Mouse (Mus musculus): ENCODE results near the gene Abcf2.

Abcf2 gene

DNA sequence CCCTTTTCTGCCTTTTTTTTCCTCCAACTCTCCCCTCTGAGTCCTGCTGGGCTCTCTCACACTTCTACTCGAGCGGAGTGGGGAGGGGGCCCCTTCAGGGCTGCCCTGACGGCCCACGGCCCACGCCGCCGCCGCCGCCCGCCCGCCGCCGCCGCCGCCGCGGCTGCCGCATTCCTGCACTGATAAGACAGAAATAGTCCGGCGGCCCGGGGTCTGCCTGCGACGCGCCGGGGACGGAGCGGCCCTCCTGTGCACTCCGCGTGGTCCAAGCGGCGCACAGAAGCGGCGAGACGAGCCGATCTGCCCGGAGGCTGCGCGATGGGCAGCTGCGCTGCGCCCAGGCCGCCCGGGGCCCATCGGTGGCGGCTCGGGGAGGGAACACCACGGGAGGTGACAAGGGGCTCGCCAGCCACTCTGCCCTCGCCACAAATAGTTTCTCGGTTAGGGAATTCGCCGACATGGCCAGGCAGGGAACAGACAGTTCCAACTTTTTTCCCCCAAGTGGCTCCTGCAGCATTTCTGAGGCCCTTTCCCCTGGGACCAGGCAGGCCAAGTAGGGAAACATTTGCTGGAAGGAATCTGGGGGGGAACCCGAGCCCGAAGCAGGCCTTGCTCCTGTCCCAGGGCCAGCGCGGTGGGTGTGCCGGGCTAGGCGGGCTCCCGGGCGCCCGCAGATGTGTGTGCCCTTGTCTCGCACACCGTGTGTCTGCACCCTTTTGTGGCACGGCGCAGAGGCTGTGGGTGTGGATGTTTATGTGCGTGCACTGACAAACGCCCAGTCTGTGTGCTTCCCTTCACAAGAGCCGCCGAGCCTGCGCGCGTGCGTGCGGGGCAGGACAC lies 24.9 kb upstream of the Abcf2 start:
- DNase-seq (ENCODE audit: low read depth, low spot score), result peak; percentile 77

DNA sequence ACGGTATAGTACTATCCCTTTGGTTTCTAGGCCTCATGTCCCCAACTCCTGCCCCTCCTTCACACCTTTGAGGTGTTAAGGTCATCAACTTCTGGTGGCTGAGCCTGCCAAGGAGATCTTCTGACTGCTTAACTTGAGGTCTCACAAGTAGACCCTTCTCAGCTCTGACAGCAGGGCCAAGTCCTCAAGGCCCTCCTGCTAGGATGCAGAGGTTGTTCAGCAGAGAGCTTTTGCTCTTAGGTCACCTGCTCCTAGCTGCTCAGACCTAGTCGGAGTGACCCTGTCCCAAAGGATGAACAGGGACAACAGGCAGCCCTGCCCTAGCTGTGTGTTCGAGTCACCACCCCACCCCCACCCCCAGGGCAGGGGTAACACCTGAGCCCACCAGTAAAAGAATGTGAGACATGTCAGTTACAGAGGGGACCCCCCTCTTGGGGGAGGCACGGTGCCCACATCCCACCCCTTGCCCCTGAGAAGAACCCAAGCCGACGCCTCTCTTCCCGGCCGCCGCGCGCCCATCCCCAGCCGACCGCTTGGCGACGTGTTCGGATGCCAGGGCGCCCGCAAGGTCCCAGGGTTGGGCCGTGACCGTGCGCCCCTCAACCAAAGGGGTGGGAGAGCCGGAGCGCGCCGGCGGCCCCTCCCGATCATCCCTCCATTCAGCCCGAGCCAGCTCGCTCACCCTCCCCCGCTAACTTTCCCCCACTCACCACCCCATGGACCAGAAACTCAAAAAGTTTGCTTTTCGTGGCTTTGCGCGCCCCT lies 24.0 kb upstream of the Abcf2 start:
- DNase-seq (ENCODE audit: low read depth, low spot score), result peak; percentile 24

DNA sequence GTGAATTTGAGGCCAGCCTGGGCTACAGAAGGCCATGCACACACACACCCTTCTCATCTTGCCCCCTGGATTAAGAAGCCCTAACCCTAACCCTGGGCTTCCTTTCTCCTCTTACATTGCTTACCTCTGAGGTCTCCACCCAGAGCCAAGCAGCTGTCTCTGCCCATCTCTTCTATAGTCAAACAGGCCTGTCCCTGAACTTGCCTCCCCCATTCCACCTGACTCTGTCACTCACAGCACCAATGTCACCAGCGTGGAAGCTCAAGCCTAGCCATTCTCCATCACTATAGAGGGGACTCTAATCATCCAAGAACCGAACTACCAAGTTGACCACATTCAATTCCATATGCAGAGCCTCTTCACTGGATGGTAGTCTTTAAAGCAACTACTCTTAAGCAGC lies 23.0 kb upstream of the Abcf2 start:
- DNase-seq (ENCODE audit: low read depth, low spot score), result no peak

DNA sequence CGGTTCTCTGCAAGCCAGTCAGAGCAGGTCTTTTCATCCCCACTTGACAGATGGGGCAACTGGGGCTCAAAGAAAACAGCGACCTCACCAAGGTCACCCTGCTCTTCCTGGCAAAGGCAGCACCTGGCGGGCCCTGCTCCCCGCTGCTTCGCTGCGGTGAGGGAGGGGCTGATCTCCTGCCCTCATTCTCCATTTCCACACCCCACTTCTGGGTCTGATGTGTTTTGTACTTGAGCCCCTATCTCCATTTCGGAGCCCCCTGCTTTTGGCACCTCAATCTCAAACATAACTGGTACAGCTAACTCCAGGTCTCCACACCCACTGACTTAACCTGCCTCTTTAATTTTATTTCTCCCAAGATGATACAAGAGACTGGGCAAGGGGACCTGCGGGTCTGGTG lies 21.9 kb upstream of the Abcf2 start:
- DNase-seq (ENCODE audit: low read depth, low spot score), result no peak

DNA sequence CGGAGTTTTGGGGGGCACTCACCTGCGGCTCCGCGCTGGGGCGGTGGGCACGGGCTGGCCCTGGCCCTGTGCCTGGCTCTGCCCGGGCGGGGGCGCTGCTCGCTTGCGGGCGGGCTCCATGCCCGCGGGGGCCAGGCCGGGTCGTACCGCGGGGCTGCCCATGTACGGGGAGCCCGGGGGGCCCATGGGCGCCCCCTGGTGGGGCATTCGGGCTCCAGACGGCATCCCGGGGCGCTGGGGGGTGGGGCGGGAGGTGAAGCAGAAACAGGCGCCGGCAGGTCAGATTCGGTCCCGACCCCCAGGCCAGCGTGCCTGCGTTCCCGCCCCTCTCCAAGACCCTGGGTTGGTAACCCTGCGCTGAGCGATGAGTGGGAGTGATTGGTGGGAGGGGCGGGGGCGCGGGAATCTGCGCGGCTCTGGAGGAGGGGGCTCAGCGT lies 21.3 kb upstream of the Abcf2 start:
- peak; percentile 39 for DNase-seq (ENCODE audit: low read depth, low spot score)

DNA sequence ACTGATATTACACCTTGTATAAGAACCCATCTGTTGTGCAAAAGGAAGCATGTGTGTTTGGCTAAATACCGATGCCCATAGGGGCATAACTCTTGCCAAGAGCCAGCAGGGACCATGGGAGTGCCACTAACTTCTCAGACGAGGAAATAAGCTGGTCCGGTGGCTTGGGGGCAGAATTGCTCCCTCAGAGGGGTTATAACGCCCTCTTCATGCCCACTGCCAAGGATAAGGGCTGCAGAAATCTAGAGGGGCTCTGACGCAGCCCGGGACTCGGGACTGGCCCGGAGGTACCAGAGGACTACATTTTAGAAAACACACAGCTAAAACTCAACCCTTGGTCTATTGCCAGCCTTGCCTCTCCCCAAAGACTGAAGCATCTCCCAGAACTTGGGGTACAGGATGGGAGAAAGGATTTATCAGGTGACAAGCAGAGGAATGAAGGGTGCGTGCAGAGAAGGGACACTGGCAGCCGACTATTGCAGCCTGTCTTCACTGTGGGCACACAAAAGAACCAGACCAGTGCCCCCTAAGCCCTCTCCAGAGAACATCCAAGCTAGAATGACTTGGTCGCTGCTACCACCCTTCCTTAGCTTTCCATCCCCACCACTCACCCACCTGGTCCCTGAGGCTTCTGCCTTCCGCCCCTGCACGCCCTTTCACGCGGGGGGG lies 20.8 kb upstream of the Abcf2 start:
- no peak for DNase-seq (ENCODE audit: low read depth, low spot score)

DNA sequence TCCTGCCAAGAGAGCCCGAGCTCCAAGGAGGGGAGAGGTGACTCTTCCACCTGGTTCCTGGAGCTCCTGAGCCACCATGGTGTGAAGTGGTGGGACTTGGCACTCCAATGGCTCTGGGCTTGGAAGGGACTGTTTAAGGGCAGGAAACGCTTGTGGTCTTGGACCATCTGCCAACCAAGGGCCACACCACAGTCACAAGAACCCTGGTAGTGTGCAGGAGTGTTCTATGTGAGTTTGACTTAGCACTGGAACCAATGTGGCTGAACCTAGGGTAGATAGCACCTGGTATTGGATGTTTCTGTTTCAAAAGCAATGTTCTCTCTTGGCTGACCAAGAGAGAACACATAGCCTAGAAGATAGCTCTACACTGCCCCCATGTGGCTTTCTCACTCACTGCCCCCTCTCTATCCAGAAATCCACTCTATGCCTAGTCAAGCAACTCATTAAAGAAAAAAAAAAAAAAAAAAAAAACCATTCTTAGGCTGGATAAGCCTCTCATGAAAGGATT lies 20.0 kb upstream of the Abcf2 start:
- DNase-seq (ENCODE audit: low read depth, low spot score), result peak; percentile 97

DNA sequence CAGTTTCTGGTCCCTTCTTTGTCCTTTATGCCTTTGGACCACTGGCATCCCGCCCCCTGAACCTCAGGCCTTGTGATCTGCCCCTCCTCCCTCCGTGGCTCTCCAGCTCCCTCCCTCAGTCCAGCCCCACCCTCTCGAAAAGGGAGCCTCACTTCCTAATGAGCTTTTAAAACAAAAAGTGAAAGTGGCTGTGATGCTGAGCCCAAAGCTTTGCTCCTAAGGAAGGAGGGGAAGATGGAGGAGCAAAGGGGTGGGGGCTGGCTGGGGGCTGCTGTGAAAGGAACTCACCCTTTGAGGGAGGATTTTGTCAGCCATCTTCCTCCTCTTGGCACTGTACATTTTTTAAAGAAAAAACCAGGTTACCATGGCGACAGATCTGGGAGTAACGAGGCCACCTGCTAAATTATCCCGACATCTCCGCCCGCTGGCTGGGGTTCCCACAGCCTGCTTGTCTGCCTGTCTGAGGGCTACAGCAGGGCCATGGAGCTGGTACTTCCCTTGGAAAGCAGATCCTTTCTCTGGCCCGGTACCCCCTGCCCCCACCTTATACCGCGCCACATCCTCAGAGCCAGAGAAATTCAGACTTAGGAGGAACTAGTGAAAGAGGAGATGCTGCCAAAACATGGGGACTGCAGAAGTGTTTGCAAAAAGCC lies 19.4 kb upstream of the Abcf2 start:
- DNase-seq (ENCODE audit: low read depth, low spot score), result no peak

DNA sequence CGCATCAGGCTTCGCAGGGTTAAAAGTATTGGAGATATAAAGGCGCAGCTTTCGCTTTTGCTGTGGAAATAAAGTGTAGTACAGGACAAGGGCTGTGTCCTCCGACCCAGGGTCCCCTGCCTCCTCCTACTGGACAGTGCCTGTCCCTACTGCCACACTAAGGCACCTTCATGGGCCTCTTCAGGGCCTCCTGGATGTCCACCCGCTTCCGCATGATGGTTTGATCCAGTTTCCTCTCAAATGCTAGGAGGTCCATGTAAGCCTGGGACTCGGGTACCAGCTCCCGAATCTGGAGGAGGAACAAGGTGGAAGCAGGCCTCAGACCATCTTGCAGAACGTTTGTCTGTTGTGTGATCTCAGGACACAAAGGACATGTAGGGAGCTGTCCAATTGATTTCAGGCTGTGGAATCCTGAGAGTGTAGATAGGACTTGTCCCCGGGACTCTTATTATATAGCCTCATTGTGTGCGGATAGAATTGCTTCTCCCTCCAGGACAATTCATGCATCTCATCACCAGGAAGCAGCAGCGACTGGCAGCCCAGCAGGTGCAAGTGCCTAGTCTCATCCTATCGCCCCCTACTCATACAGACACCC lies 18.6 kb upstream of the Abcf2 start:
- no peak for DNase-seq (ENCODE audit: low read depth, low spot score)

DNA sequence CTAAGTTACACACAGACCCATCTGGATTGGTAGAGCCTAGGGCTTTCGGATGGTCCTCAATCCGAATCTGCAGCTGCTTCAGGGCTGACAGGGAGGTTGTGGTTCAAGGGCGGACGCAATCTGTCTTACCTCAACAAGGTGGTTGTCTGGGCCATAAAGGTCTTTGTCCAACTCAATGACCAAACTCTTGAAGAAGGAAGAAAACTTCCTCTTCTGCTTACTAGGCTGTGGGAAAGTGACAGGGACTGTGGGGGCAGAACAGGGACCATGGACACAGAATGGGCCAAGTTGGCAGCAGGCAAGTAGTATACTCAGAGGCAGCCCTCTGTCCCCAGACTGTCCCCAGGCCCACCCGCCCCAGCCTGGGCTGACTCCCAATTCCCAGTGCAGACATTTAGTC lies 18.0 kb upstream of the Abcf2 start:
- DNase-seq (ENCODE audit: low read depth, low spot score), result no peak

DNA sequence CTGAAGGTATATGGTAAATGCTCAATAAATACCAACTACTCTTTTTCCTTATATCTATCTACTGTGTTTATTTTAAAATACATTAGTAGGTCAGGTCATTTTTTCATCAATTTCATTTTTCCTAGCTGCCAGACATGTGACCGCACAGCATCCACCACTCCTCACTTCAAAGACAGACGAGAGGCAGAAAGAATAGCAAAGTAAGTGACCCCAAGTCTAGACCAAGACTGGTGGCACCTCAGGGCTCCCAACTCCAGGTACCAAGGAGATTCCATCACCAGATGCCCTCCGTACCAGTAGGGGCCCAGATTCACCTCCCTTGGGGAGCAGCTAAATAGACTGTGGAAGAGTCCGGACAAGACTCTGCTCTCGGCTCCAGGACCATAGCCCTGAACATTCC lies 17.1 kb upstream of the Abcf2 start:
- no peak for DNase-seq (ENCODE audit: low read depth, low spot score)

DNA sequence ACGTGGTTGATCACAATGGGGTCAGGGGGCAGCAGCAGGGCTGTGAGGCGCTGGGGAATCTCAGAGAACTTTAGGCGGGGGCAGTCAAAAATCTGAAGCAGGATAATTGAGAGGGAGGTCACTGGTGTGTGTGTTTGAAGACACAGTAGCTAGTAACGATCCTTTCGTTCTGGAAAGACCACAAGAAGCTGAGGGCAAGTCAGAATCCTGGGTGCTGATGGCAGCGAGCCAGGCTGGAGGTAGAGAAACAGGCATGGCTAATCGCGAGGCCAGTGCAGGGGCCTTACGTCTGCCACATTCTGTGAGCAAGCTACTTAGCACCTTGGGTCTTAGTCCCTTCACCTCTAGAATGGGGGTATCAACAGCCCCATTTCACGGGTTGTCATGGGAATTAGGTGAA lies 16.7 kb upstream of the Abcf2 start:
- DNase-seq (ENCODE audit: low read depth, low spot score), result no peak

DNA sequence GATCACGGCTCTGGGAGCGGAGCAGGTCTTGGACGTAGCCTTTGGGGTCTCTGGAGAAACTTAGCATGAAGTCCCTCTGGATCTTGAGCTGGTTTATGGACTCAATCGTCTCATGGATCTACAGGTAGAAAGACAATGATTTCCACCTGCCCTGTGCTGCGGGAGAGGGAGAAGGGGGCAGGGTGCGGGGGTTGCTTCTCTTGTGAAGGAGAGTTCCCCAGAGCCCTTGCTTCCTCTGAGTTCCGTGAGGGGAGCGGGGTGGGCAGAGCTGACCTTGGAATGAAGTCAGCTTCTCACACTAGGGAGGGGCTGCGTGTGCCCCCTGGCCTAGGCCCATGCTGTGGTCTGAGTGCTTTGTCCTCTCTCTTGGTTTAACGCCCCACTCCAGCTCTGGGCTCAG lies 16.0 kb upstream of the Abcf2 start:
- DNase-seq (ENCODE audit: low read depth, low spot score), result no peak

DNA sequence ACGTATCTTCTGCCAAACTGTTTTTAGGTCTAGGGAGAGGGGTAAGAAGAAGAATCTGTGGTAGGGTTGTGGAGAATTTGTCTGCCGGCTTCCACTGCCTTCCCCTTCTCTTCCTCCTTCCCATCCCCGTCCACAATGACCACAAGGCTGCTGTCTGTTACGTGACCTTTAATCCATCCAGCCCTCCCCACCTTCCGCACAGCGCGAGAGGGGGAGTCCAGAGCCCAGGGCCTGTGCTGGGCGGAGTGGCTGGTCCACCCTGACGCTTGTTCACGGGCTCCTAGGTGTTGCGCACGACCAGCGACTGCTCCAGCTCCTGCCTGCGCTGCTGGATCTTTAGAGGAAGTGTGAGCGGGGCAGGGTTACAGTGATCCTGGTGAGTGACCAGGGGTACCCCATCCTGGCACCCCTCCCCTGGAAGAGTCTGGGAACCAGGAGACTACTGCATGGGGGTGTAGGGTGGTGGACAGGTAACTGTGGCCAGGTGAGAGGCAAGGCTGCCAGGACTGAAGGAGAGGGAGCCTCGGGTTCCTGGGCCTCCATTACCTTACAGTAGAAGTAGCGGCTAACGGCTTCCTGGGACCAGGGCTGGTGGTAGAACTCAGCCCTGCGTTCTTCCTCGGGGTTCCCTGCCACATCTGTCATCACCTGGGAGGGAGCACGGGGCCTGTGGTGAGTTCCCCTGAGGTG lies 15.3 kb upstream of the Abcf2 start:
- DNase-seq (ENCODE audit: low read depth, low spot score), result no peak

DNA sequence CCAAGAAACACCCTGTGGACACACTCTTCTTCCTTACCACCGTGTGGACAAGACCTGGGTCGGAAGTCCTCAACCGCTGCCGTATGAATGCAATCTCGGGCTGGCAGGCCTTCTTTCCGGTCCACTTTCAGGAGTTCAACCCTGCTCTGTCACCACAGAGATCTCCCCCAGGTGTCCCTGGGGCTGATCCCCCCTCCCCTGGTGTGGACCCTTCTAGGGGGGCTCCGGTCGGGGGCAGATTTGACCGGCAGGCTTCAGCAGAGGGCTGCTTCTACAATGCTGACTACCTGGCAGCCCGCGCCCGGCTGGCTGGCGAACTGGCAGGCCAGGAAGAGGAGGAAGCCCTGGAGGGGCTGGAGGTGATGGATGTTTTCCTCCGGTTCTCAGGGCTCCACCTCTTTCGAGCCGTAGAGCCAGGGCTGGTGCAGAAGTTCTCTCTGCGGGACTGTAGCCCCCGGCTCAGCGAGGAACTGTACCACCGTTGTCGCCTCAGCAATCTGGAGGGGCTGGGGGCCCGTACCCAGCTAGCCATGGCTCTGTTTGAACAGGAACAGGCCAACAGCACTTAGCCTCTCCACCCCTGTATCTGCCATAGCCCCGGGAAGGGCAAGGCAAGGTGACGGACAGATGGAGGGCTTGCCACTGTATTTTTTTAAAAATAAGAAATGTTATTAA lies 14.7 kb upstream of the Abcf2 start:
- DNase-seq (ENCODE audit: low read depth, low spot score), result no peak

DNA sequence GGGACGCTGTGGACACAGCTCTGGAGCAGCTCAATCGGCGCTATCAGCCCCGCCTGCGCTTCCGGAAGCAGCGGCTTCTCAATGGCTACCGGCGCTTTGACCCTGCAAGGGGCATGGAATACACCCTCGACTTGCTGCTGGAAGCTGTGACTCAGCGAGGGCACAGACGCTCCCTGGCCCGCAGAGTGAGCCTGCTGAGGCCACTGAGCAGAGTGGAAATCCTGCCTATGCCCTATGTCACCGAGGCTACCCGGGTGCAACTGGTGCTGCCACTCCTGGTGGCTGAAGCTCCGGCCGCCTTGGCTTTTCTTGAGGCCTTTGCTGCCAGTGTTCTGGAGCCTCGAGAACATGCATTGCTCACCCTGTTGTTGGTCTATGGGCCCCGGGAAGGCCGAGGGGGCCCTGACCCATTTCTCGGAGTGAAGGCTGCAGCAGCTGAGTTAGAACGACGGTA lies 14.0 kb upstream of the Abcf2 start:
- DNase-seq (ENCODE audit: low read depth, low spot score), result no peak

DNA sequence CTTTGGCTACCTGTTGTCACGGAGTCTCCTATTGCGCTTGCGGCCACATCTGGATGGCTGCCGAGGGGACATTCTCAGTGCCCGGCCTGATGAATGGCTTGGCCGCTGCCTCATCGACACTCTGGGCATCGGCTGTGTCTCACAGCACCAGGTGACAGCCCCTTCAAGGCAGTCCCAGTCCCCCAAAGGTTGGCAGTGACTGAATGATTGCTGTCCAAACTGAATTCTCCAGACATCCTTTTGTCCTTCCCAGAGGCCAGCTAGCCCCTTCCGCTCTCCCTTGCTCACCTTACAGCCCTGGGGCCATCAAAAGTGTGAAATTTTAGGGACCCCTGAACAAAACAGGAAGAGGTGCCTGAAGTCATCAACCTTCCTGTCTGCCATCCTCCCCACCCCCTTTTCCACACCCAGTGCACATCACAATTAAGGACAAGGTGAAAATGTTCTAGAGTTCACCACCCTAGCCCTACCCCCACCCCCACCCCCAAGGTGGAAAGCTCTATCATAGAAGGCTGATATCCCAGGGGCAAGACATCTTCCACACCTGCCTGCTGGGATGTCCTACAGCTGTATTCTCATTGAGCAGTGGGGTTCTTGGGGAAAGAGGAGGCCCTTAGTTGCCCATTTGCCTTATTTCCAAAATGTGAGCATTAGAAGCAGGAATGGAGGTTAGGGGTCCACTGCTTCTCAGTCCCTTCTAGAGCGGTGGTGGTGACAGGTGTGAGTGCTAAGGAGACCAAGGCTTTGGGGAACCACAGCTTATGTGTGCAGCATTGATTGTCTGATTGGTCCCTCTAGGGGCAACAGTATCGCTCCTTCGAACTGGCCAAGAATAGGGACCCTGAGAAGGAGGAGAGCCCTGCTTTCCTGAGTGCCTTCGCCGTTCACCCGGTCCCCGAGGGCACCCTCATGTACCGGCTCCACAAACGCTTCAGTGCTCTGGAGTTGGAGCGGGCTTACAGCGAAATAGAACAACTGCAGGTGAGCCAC lies 12.5 kb upstream of the Abcf2 start:
- DNase-seq (ENCODE audit: low read depth, low spot score), result no peak

DNA sequence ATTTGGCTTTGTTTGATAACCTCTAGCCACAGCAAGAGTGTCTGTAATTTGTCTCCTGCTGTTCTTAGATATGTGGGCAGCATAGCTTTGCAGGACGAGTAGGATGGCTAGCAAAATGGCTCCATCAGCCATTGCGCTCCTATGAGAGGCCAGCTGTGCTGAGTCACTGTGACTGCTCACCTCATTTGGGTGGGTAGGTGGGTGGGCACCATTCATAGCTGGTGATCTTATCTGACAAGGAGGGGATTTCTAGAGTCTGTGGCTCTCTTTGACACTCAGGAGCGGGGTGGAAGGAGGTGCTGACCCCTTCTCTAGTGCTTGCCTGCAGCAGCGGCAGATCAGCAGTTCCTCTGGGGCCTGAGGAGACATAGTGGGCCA lies 9.9 kb upstream of the Abcf2 start:
- peak; percentile 58 for DNase-seq (ENCODE audit: low read depth, low spot score)
